Mouse (Mus musculus): Measurements from ENCODE around the gene Slc22a6.

DNA sequence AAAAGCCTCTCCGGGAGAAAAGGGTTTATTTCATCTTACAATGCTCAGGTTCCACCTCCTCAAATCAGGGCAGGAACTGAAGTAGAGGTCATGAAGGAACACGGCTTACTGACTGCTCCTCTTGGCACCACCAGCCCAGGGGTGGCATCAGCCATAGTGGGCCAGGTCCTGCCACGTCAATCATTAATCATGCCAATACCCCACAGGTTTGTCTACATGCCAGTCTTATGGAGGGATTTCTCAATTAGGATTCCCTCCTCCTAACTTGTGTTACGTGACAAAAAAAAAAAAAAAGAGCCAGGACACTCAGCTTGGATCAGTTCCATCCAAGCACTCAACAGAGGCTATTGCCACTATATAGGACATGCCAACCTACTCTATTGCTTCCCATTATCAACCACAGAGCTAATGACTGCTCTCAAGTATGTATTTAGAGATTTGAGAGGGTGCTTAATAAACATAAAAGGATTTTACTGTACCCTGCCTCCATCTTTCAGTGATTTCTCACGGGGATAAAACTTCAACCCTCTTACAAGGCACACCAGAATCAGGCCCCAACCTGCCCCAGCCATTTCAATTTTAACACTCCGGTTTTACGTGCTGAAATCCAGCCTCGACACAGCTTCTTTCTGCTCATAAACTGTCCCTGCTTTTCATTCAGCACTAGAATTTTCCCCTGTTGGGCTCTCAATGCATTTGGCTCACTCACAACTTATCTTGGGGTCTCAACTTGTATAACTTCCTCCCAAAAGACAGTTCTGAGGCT is 6.3 kb upstream of the Slc22a6 start:
- TF ChIP-seq POLR2A (IDR thresholded peaks at IDR 0.05; ENCODE audit: control insufficient read depth, low read depth, low read length), result no peak
- no peak for TF ChIP-seq CTCF (IDR thresholded peaks at IDR 0.05; ENCODE audit: control insufficient read depth, insufficient read depth, insufficient replicate concordance, low read depth, low read length)
